Mouse (Mus musculus): ENCODE measurements around the gene Suds3. TPM values are rescaled to one million over a fixed set of nuclear protein-coding genes. Genes with fewer than 3 reads are reported as not detected.

Gene Suds3
- polyA plus RNA-seq, 1 experiment from 2014 or later: 46.3 TPM

- no peak overlapping the region for H3K9ac ChIP-seq (ENCODE audit: low read length)
- DNase-seq (ENCODE audit: low spot score): no peak
- peaks cover 7% of the 10 kb centered on the region for H3K4me1 ChIP-seq (ENCODE audit: control insufficient read depth, insufficient read depth, low read length)
- ATAC-seq (ENCODE audit: insufficient read depth, low FRiP score, low TSS enrichment): no peak
- H3K27me3 ChIP-seq (ENCODE audit: control insufficient read depth, insufficient read depth, low read length): peaks cover 3% of the 10 kb centered on the region; the same call in 1 of the 2 replicates
- H3K27ac ChIP-seq (ENCODE audit: low read depth, low read length): no peak overlapping the region
- no peak overlapping the region for H3K4me3 ChIP-seq (ENCODE audit: low read depth, low read length)
- WGBS: 68% methylated on average over 8 of the region's 8 CpGs
- no peaks in the 10 kb centered on the region for H3K9me3 ChIP-seq (ENCODE audit: control insufficient read depth, low read length)
- H3K4me2 ChIP-seq (ENCODE audit: low read depth): peak overlapping the region; percentile 61; the same call in 1 of the 2 replicates
- H3K36me3 ChIP-seq (ENCODE audit: control insufficient read depth, insufficient read depth, low read length): no peaks in the 10 kb centered on the region
Observed at GRCm38 (mm10) chr5:117118850-117119249, 2.9 kb upstream of the Suds3 start.

GRCm38 (mm10) chr5:117118220-117118619, 2.3 kb upstream of the Suds3 start:
- no peak overlapping the region for H3K27ac ChIP-seq (ENCODE audit: low read depth, low read length)
- WGBS: 92% methylated on average over 2 of the region's 2 CpGs
- H3K4me2 ChIP-seq (ENCODE audit: low read depth): no peak overlapping the region
- H3K4me1 ChIP-seq (ENCODE audit: control insufficient read depth, insufficient read depth, low read length): peaks cover 7% of the 10 kb centered on the region
- DNase-seq (ENCODE audit: low spot score): no peak
- no peak overlapping the region for H3K4me3 ChIP-seq (ENCODE audit: low read depth, low read length)
- no peak overlapping the region for H3K9ac ChIP-seq (ENCODE audit: low read length)
- H3K9me3 ChIP-seq (ENCODE audit: control insufficient read depth, low read length): no peaks in the 10 kb centered on the region
- H3K27me3 ChIP-seq (ENCODE audit: control insufficient read depth, insufficient read depth, low read length): peaks cover 3% of the 10 kb centered on the region; the same call in 1 of the 2 replicates
- no peak for ATAC-seq (ENCODE audit: insufficient read depth, low FRiP score, low TSS enrichment)
- H3K36me3 ChIP-seq (ENCODE audit: control insufficient read depth, insufficient read depth, low read length): no peaks in the 10 kb centered on the region

GRCm38 (mm10) chr5:117117716-117118115, 1.8 kb upstream of the Suds3 start:
- no peak overlapping the region for H3K4me2 ChIP-seq (ENCODE audit: low read depth)
- H3K9me3 ChIP-seq (ENCODE audit: control insufficient read depth, low read length): no peaks in the 10 kb centered on the region
- DNase-seq (ENCODE audit: low spot score) (no peak), ATAC-seq (ENCODE audit: insufficient read depth, low FRiP score, low TSS enrichment) (no peak)
- H3K36me3 ChIP-seq (ENCODE audit: control insufficient read depth, insufficient read depth, low read length): no peaks in the 10 kb centered on the region
- H3K4me3 ChIP-seq (ENCODE audit: low read depth, low read length): no peak overlapping the region
- H3K27ac ChIP-seq (ENCODE audit: low read depth, low read length): no peak overlapping the region
- peaks cover 3% of the 10 kb centered on the region; the same call in 1 of the 2 replicates for H3K27me3 ChIP-seq (ENCODE audit: control insufficient read depth, insufficient read depth, low read length)
- H3K9ac ChIP-seq (ENCODE audit: low read length): no peak overlapping the region
- H3K4me1 ChIP-seq (ENCODE audit: control insufficient read depth, insufficient read depth, low read length): peaks cover 7% of the 10 kb centered on the region
- 79% methylated on average over 7 of the region's 7 CpGs for WGBS

- no peak for ATAC-seq (ENCODE audit: insufficient read depth, low FRiP score, low TSS enrichment)
- Histone ChIP-seq H3K9ac (ENCODE audit: low read length) (no peak overlapping the region), H3K27ac (ENCODE audit: low read depth, low read length) (no peak overlapping the region), H3K9me3 (ENCODE audit: control insufficient read depth, low read length) (no peaks in the 10 kb centered on the region), H3K4me2 (ENCODE audit: low read depth) (no peak overlapping the region), H3K4me1 (ENCODE audit: control insufficient read depth, insufficient read depth, low read length) (peaks cover 7% of the 10 kb centered on the region), H3K4me3 (ENCODE audit: low read depth, low read length) (no peak overlapping the region), H3K36me3 (ENCODE audit: control insufficient read depth, insufficient read depth, low read length) (0 out of 2 replicates have a peak, but pooled peaks cover 3% of the 10 kb centered on the region), H3K27me3 (ENCODE audit: control insufficient read depth, insufficient read depth, low read length) (peaks cover 3% of the 10 kb centered on the region; the same call in 1 of the 2 replicates)
- DNase-seq (ENCODE audit: low spot score): no peak
- 82% methylated on average over 2 of the region's 2 CpGs for WGBS
Observed at GRCm38 (mm10) chr5:117117241-117117640, 1.3 kb upstream of the Suds3 start.

- H3K27me3 ChIP-seq (ENCODE audit: control insufficient read depth, insufficient read depth, low read length): peaks cover 1% of the 10 kb centered on the region; the same call in 1 of the 2 replicates
- H3K9me3 ChIP-seq (ENCODE audit: control insufficient read depth, low read length): no peaks in the 10 kb centered on the region
- H3K4me1 ChIP-seq (ENCODE audit: control insufficient read depth, insufficient read depth, low read length): peaks cover 7% of the 10 kb centered on the region
- no peak for ATAC-seq (ENCODE audit: insufficient read depth, low FRiP score, low TSS enrichment)
- no peak overlapping the region for H3K4me3 ChIP-seq (ENCODE audit: low read depth, low read length)
- no peak for DNase-seq (ENCODE audit: low spot score)
- no peak overlapping the region for H3K4me2 ChIP-seq (ENCODE audit: low read depth)
- H3K9ac ChIP-seq (ENCODE audit: low read length): no peak overlapping the region
- peaks cover 4% of the 10 kb centered on the region; the same call in 1 of the 2 replicates for H3K36me3 ChIP-seq (ENCODE audit: control insufficient read depth, insufficient read depth, low read length)
- WGBS: 62% methylated on average over 2 of the region's 2 CpGs
- no peak overlapping the region for H3K27ac ChIP-seq (ENCODE audit: low read depth, low read length)
Observed at GRCm38 (mm10) chr5:117116660-117117059, 747 bp upstream of the Suds3 start.

- peaks cover 10% of the 10 kb centered on the region for H3K36me3 ChIP-seq (ENCODE audit: control insufficient read depth, insufficient read depth, low read length)
- H3K27me3 ChIP-seq (ENCODE audit: control insufficient read depth, insufficient read depth, low read length): no peaks in the 10 kb centered on the region
- no peaks in the 10 kb centered on the region for H3K4me1 ChIP-seq (ENCODE audit: control insufficient read depth, insufficient read depth, low read length)
- peak overlapping the region; percentile 80 for H3K4me2 ChIP-seq (ENCODE audit: low read depth)
- 0 out of 2 replicates have a peak overlapping the region, but pooled peaks have one; percentile 68 for H3K27ac ChIP-seq (ENCODE audit: low read depth, low read length)
- no peaks in the 10 kb centered on the region for H3K9me3 ChIP-seq (ENCODE audit: control insufficient read depth, low read length)
- peak overlapping the region; percentile 83 for H3K9ac ChIP-seq (ENCODE audit: low read length)
- H3K4me3 ChIP-seq (ENCODE audit: low read depth, low read length): peak overlapping the region; percentile 85
- DNase-seq (ENCODE audit: low spot score): peak; percentile 51
- peak; percentile 29 for ATAC-seq (ENCODE audit: insufficient read depth, low FRiP score, low TSS enrichment)
- WGBS: under 1% methylated on average over 39 of the region's 43 CpGs
Observed at GRCm38 (mm10) chr5:117115193-117115767, 633 bp downstream of the Suds3 start.

- Histone ChIP-seq H3K27me3 (ENCODE audit: control insufficient read depth, insufficient read depth, low read length) (no peaks in the 10 kb centered on the region), H3K9me3 (ENCODE audit: control insufficient read depth, low read length) (no peaks in the 10 kb centered on the region), H3K36me3 (ENCODE audit: control insufficient read depth, insufficient read depth, low read length) (peaks cover 10% of the 10 kb centered on the region), H3K27ac (ENCODE audit: low read depth, low read length) (no peak overlapping the region), H3K4me1 (ENCODE audit: control insufficient read depth, insufficient read depth, low read length) (no peaks in the 10 kb centered on the region), H3K4me3 (ENCODE audit: low read depth, low read length) (peak overlapping the region; percentile 85), H3K9ac (ENCODE audit: low read length) (peak overlapping the region; percentile 83), H3K4me2 (ENCODE audit: low read depth) (peak overlapping the region; percentile 80)
- ATAC-seq (ENCODE audit: insufficient read depth, low FRiP score, low TSS enrichment) (no peak), DNase-seq (ENCODE audit: low spot score) (peak; percentile 15)
- WGBS: 5% methylated on average over 16 of the region's 16 CpGs
Observed at GRCm38 (mm10) chr5:117114581-117115192, 1.2 kb downstream of the Suds3 start.

- Histone ChIP-seq H3K4me1 (ENCODE audit: control insufficient read depth, insufficient read depth, low read length) (no peaks in the 10 kb centered on the region), H3K9ac (ENCODE audit: low read length) (no peak overlapping the region), H3K36me3 (ENCODE audit: control insufficient read depth, insufficient read depth, low read length) (peaks cover 16% of the 10 kb centered on the region), H3K4me2 (ENCODE audit: low read depth) (no peak overlapping the region), H3K9me3 (ENCODE audit: control insufficient read depth, low read length) (no peaks in the 10 kb centered on the region), H3K27me3 (ENCODE audit: control insufficient read depth, insufficient read depth, low read length) (no peaks in the 10 kb centered on the region), H3K4me3 (ENCODE audit: low read depth, low read length) (no peak overlapping the region), H3K27ac (ENCODE audit: low read depth, low read length) (no peak overlapping the region)
- no peak for ATAC-seq (ENCODE audit: insufficient read depth, low FRiP score, low TSS enrichment)
- no peak for DNase-seq (ENCODE audit: low spot score)
- 94% methylated on average over 7 of the region's 7 CpGs for WGBS
Observed at GRCm38 (mm10) chr5:117113330-117113729, 2.6 kb downstream of the Suds3 start.

GRCm38 (mm10) chr5:117111774-117112112, 4.2 kb downstream of the Suds3 start:
- 98% methylated on average over 7 of the region's 7 CpGs for WGBS
- Histone ChIP-seq H3K4me2 (ENCODE audit: low read depth) (no peak overlapping the region), H3K4me1 (ENCODE audit: control insufficient read depth, insufficient read depth, low read length) (no peaks in the 10 kb centered on the region), H3K4me3 (ENCODE audit: low read depth, low read length) (no peak overlapping the region), H3K27ac (ENCODE audit: low read depth, low read length) (no peak overlapping the region), H3K36me3 (ENCODE audit: control insufficient read depth, insufficient read depth, low read length) (peaks cover 16% of the 10 kb centered on the region), H3K9ac (ENCODE audit: low read length) (no peak overlapping the region), H3K9me3 (ENCODE audit: control insufficient read depth, low read length) (no peaks in the 10 kb centered on the region), H3K27me3 (ENCODE audit: control insufficient read depth, insufficient read depth, low read length) (no peaks in the 10 kb centered on the region)
- ATAC-seq (ENCODE audit: insufficient read depth, low FRiP score, low TSS enrichment): no peak
- DNase-seq (ENCODE audit: low spot score): no peak
